Mouse (Mus musculus) thymus, postnatal 36 days (tissue): ENCODE measurements around the gene Tspan8.
"Not testable (repeated sequence)": the region's sequence is repeated elsewhere in the genome, so short reads cannot be mapped to it uniquely, and the experiment has no call there.

ENCODE experiments used
- DNase-seq, 2 experiments: peaks; one replicate each; pipeline ENCODE4 v3.0.0; 2022; ENCODE audit warnings: mixed read lengths in 2 of 2

The Tspan8 gene

DNA sequence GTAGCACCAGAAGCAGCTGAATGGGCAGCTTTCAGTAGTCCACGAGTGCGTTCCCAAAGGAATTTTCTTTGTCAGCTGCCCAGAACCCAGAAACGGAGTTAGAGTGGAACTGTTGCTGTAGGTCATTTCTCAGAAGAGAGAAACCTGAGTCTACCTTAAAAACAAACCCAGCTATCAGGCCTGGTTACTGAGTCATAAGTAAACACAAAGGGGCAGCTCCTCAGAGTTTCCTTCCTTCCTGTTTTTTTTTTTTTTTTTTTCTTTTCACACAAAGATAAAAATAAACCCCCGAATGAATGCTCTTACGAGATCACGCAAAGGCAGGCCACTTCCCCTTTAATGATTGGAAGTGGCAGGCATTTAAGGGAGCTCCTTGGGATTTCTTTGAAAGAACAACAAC is at the start of gene Tspan8:
Gene Tspan8, plus strand, starts transcription at position 322 of the 400 bp plus-strand sequence.
- DNase-seq, result no peak

DNA sequence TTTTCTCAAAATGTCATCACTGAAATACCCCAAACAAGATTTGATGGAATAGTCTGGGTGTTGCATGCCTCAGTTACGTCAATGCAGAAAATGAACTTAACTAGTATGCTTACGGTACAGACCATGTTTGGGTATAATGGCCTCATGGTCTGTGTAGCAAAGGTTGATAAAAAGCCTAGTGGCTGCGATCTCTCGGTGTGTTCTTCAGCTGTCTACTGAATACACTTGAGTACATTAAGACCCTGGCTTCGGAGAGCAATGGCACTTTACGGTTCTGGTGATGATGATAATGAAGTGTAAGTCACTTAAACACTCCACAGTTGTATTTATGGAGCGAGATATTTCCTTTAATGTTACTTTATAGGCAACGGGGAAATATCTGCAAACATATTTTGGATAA is 46.6 kb upstream of the Tspan8 start:
- DNase-seq, result no peak

DNA sequence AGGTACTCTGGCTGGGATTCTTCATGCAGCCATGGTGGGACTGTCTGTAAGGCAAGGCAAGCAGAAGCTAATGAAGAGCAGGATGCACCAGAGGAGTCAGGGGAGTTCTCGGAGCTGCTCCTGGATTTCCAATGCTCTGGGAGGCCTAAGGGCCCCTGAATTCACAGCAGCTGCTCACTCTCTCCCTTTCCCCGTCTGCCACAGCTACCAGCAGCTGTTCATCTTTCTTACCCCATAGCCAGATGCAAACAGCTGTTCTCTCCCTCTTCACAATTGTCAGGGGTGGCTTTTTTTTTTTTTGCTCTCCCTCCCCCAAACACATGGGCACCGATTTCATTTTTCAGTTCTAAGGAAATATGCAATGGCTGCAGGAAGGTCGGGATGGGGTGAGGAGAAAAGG is 42.2 kb upstream of the Tspan8 start:
- DNase-seq, result no peak

DNA sequence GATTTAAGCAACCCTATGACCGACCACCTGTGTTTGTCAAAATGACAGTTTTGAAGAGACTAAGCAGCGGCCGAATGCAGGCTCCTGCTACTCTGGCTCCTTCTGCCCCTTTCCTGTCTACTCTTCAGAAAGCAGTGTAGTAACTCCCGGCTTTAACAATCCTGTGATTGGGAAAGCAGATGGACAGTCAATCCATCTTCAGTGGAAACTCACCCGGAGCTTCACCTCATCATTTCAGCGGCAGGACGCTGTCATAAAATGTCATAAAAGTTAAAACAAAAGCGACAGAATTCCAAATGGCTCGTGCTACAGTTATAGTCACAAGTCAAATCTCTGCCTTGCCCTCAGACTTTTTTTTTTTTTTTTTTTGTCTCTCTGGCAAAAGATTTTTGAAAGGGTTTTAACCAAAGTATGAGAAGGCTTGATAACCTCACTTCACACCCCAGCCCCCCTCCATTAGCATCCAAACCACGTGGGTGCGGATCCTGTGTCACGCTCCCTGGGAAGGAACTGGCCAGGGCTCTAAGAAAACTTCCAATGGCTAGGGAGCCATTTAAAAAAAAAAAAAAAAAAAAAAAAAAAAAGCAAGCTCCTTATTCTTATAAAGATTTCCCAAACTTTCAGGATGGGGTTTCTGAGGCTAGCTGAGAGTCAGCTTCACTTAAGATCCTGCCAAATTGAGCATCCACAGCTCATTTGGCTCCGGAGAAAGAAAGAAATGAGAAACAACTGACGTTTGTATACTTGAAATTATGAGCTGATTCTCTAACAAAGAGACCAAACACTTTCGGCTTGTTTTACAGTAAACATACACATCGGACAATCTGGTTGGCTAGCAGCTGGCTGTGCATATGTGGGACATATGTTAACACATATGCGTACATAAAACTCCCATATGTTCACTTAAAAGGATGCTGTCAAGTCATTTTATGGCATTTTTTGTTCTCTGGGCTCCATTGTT is 40.4 kb upstream of the Tspan8 start:
- DNase-seq, result no peak

DNA sequence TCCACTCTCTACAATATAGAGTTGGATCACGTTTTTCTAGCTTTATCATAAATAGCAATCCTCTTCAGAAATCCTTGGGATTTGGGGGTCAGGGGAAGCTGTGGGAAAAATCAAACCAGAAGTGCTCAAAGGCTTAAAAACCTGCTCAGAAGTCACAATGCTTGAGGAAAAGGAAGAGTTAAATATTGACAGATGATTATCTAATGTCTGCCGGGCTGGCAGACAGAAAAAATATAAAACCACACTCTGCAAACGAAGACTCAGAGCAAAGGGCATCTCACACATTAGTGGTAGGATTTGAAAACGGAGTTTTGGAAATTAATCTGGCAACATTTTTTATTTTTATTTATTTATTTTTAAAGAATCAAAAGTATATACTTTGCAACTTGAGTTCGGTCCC is 39.3 kb upstream of the Tspan8 start:
- no peak for DNase-seq

DNA sequence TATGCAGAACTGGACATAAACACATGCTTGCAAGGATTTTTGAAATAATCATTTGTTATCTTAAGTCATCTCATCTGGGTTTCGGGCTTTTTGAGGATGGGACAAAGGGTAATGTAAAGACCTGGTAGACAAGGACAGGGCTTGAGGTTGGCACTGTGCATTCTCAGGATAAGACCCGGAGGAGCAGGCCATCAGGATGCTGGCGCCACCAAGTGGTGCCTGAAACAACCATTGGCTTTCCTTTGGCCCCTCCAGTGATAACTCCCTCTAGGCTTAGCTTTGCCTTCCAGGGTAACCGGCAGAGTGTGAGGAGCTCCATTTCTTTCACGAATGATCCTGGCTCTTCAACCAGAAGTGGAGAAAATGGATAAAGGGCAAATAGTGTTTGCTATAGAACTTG is 38.0 kb upstream of the Tspan8 start:
- no peak for DNase-seq

DNA sequence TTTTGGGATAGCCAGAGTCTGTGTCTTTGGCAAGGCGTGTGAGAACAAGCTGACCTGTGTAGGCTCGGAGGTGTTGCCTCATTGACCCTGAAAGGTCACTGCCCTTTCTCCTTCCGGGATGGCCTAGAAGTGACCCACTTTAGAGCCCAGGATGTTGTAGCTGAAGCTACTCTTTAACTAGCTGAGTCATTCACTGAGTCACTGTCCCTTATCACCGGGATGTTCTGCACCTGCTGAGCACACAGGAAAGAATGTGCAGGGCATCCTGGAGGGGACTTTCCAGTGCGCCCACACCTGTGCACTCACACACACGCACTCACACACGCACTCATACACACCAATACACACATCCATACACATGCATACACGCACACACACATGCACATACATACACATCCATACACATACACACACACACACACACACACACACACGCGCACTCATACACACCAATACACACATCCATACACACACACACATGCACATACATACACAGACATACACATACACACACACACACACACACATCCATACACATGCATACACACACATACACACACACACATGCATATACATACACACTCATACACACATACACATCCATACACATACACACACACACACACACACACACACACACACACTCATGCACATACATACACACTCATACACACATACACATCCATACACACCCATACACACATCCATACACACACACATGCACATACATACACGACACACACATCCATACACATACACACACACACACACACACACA is 36.2 kb upstream of the Tspan8 start:
- no peak for DNase-seq

DNA sequence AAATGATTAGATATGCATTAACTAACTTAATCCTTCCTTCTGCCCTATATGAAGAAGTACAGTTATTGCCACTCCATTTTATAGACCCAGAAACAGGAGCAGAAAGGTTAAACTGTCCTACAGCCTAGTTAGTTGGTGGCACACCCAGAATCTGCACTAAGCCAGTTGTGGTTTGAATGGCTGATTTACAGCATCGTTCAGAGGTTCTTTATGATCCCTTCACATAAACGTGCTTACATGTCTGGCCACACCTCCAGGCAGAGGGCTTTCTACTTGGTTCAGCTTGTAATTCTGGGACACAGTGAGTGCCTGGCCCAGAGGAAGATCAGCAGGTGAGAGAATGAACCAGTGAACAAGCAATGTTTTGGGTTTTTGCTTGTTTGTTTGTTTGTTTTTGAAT is 33.4 kb upstream of the Tspan8 start:
- DNase-seq, result no peak

DNA sequence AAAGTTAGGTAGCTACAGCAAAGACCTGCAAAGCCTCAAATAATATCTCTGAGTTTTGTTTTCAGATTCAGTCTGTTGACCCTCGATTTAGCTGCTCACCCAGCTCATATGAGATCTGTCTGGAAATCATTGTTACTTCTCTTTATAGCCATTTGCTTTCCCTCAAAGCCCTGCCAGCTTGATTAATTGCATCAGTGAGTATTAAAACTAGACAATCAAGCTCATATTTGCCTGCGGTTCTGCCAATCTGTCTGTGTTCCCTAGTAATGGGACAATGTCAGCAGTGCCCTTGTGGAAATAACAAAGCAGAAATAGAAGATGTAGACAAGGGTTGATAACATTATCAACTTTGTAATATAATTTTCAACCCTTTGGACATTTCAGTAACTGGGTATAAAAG is 25.8 kb upstream of the Tspan8 start:
- DNase-seq, result no peak

DNA sequence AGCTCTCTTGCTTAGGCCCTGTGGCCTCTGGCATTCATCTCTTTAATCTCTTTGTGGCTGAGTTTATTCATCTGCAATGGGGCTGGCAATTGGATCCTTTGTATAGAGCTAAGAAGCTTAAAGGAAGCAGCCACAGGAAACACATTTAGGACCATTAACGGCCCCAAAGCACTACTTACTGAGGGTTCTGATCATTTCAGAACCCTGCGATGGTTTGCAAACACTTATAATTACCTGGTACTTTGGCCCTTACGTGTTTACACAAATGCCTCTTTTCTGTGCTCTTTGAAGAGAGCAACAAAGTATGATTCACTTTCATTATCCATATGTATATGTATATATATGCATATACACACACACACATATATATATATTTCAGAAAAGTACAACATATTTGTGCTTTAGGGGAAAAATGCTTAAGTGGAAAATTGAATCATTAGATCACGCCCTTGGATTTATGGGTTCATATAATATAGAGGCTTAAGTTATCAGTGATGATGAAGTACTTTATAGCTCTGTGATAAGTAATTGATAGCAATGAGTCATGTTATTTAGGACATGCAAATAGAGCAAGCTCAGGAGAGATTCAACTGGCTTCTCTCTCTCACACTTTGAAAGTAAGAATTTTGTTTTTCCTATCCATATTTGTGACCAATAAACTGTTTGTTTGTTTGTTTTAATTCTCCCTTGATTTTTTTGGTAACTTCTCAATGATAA is 20.4 kb upstream of the Tspan8 start:
- DNase-seq, result no peak

DNA sequence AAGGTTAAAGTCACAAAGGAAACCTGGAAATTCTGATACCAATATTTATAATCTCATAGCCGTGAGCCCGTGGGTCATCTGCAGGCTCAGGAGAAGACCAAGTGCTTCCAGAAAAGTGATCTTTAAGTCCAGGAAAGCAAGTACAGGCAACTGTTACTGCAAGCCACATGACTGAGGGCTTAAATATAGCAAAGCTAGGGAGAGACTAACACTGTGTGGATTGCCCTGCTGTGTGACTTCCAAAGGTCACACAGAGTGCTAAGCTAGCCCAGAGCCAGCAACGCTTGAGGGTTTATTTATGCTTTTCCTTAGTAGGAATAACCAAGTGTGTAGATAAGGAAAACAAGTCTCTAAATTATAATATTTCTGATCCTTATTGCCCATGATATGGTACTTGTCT is 15.2 kb upstream of the Tspan8 start:
- no peak for DNase-seq

DNA sequence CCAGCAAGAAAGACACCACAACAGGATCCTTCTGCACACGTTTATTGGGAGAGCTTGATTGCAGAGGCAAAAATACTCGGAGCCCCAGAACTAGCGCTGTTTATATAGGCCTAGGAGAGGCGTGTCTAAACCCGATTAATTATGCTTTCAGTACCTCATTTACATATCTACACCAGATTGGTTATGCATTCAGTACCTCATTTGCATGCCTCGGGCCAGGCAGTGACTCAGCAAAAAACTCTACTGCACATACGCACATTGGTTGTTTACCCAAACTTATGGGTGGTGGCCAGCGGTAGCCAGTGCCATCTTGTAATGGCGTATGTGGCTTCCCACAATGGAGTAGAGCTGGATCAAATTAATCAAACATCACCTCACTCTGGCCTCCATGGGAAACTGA is 13.6 kb upstream of the Tspan8 start:
- not testable (repeated sequence) for DNase-seq

DNA sequence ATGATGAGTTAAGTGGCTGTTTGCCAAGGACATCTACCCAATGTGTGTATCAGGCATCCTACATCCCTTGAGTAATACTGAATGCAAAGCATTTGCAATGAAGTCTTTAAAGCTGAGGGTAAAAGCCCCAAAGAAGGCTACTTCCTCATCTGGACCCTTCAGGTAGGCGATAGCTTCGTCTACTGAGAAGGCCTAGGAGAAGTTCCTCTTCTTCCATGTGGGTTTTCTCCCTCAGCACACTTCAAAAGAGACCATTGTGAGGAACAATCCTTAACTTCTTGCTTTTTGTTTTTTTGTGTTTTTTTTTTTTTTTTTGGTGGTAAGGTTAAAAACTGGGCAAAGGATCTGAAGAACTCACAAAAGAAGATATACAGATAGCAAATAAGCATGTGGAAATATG is 12.9 kb upstream of the Tspan8 start:
- no peak for DNase-seq

DNA sequence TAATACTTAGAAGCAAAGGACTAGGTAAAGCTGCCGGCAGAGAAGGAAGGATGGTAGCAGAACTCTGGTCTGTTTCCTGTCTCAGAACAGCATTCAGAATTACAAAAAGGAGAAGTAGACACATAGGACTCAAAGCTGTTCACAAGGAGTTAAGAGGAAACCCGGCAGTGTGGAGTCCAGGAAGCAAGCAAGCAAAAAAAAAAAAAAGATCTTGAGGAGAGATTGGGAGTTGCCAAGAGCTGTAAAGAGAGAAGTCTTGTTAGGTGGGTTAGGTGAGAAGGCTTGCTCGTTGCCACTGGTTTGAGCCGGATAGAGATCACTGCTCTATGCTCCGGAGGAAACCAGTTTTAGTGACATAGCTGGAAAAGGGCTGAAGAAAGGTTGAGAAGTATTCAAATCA is 10.6 kb upstream of the Tspan8 start:
- DNase-seq, result no peak

DNA sequence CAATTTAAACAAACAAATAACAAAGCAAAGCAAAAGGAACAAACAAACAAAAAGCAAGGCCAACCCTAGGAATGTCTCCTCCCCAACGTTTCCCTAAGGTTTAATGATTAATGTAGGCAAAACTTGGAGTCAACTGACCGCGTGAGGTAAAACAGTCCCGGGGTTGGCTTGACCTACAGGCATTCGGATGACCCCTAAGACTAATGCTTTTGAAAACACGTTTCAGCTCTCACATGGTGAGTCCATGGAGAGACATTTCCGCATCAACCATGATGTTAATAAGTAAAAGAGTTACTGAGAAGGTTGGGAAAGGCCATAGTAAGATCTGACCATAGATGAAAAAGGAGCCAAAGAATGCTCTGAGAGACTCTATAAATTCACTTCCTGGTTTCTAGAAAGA is 7.5 kb upstream of the Tspan8 start:
- no peak for DNase-seq

DNA sequence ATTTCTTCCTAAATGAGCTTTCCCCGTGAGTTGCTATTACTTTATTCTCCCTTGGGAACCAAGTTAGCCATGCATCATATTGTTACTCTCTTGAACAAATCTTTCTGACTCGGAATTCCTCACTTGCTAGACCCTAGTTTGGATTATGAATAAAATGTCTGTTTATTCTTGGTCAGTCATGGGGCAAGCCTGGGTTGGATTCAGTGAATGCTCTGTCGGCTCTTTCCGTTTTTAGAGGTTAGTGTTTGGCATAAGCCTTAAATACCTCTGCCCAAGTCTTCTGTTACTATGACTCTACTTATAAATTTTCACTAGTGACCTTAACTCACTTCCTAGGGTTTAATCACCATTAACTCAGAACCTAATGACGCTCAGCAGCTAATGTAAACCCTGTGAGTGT is 5.1 kb upstream of the Tspan8 start:
- DNase-seq, result no peak

DNA sequence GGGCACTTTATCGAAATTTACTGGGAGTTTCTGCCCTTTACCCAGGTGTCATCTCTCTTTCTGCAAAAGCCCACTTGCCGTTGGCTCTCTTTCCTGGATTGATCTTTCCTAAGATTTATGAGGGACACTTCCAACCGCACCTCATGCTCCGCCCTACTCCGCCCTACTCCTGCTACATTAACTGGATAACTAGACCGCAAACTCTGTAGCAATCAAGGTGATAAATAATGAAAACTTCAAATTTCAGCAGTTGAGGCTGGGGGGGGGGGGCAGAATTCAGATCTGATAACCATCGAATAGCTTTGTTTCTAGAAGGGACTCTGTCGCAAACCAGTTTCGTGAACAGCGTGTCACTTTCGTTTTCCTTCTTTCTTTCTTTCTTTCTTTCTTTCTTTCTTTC is 1.8 kb upstream of the Tspan8 start:
- DNase-seq, result no peak

DNA sequence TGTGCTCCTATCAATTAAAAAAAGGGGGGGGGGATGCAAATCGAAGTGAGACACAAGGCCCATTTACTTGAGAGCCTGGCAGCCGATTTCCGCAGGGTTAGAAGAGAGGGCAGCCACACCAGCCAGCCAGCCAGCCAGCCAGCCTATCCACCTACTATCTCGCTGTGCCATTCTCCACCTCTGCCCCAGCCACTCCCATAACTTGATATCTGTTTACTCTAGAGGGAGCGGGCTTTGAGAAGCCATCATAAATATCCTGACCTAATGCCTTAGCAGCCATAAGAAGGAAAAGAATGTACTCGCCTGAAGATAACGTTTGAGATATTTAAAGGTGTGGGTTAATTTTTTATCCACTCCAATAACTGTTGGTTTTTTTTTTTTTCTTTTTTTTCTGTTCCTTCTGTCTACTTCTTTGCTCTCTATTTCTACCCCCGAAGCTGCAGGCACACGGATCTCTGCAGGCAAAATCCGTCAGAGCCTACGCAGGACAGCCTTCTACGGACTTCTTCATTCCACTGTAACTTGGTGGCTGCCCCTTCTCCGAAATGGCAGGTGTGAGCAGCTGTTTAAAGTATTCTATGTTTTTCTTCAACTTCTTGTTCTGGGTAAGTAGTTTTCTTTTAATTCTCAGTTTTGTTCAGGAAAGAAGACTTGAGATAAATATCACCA is 558 bp downstream of the Tspan8 start:
- no peak for DNase-seq

DNA sequence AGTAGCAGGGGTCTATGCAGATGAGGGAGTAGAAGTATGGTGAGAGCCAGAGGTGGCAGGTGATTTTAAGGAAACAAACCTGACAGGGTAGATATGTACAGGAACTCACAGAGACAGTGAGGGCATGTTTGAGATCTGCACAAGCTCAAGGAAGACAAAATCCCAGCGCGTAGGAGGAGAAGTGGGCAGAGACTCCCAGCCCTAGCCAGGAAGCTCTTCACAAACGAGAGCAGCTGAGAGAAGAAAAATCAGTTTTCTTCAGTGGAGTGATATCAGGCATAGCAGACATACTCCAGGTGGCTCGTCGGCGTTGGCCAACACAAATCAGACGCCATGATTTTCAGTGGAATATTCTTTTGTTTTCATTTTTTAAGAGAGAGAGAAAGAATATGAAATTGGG is 8.7 kb downstream of the Tspan8 start:
- no peak for DNase-seq

DNA sequence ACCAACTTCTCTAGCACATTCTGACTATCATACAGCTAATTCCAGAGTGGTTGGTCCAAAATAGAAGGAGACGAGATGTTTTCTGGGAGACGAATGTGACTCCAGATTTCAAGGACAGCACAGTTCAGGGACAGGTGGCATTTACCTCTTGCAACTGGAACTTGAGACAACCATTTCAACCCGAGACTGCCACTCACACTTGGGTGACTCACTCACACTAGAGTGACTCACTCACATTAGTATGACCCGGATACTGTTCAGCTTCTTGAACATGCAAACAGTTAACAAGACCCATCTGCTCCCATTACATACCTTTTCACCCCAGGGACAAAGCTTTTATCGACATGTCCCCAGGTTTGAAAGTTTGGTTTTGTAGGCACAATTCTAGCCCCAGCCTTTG is 12.2 kb downstream of the Tspan8 start:
- DNase-seq, result no peak

DNA sequence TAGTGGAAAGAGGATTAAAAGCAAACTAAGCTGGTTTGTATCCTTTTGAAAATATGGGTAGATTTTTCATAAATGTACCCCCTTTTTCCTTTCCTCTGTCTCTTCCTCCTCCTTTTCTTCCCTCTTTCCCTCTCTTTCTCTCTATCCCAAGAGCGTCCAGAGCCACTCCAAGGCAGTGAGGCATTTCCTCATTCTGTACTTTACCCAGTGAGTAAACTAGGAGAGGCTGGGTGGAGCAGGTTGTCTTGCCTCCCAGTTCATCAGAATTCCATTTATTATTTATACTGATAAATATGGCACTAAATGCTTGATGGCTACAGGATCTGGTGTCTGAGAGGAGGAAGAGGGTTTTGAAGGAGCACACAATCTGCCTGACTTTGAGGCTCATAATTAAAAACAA is 13.1 kb downstream of the Tspan8 start:
- no peak for DNase-seq

DNA sequence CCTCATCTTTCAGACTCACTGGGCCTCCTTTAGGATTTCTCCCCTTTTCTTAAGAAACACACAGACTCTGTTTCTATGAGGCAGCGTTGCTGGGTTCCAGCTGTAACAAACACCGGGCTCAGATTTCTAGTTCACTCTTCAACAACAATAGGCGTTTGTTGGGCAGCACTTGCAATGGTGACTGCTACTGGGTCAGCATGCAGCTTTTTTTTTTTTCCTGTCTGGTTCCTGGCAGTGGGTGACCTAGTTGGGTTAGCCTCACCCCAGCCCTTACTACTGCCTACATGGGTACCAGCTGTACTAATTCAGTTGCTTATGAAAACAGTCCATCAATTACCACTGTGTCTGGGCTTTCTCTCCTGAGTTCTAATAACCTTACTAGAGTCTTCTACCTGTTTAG is 14.1 kb downstream of the Tspan8 start:
- DNase-seq, result no peak

DNA sequence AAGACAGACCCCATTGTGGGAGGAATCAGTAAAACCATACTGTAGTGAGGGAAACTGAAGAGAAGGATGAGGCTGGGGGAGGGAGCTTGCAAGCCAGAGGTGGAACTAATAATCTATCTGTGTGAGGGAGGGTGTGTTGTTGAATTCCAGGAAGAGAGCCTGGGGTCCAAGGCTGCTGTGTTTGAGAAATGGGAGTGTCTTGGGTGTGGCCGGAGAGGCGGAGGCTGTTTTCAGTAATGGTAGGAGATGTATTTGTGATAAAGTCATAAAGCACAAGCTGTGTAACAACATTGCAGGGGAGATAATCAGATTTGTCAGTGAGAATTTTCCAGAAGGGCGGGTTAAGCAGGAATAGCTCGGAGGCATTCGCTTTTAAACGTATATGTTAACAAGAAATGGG is 17.4 kb downstream of the Tspan8 start:
- DNase-seq, result no peak
